Mouse (Mus musculus) neural tube, embryonic 11.5 days (tissue): ENCODE results near the gene Slc13a3. TPM values are rescaled to one million over a fixed set of nuclear protein-coding genes. Genes with fewer than 3 reads are reported as not detected.
"Not testable (repeated sequence)": the region's sequence is repeated elsewhere in the genome, so short reads cannot be mapped to it uniquely, and the experiment has no call there.

Experiments
- ATAC-seq: fragments of 200-750 bp; cut with Nextera tagmentation; 2 replicates; pipeline ENCODE4 v1.8.0; 2017; ENCODE audit warnings: moderate number of reproducible peaks, mild to moderate bottlenecking, moderate TSS enrichment, moderate library complexity; ENCODE audit not compliant: insufficient read depth, low FRiP score, low TSS enrichment
- DNase-seq: peaks from one replicate; pipeline ENCODE4 v3.0.0-alpha.2; 2015; ENCODE audit warnings: low spot score
- H3K27ac ChIP-seq: fragments of 300-500 bp; sonication (generic); 2 replicates; pipeline ENCODE4 v1.5.1; 2014; ENCODE audit warnings: low read depth, mild to moderate bottlenecking, low read length
- H3K27me3 ChIP-seq: fragments of 300-500 bp; sonication (generic); 2 replicates; pipeline ENCODE4 v1.6.1; 2014; ENCODE audit warnings: mild to moderate bottlenecking, low read length, mixed read lengths; ENCODE audit not compliant: control insufficient read depth, insufficient read depth
- H3K36me3 ChIP-seq: fragments of 300-500 bp; sonication (generic); 2 replicates; pipeline ENCODE4 v1.6.1; 2014; ENCODE audit warnings: mild to moderate bottlenecking, low read length, moderate library complexity, mixed read lengths; ENCODE audit not compliant: control insufficient read depth, insufficient read depth
- H3K4me1 ChIP-seq: fragments of 300-500 bp; sonication (generic); 2 replicates; pipeline ENCODE4 v1.6.1; 2014; ENCODE audit warnings: low read length, mixed read lengths; ENCODE audit not compliant: control insufficient read depth, insufficient read depth
- H3K4me2 ChIP-seq: fragments of 300-500 bp; sonication (generic); 2 replicates; pipeline ENCODE4 v1.6.1; 2014; ENCODE audit warnings: low read depth, mild to moderate bottlenecking, moderate library complexity
- H3K4me3 ChIP-seq: fragments of 300-500 bp; sonication (generic); 2 replicates; pipeline ENCODE4 v1.5.1; 2014; ENCODE audit warnings: low read depth, low read length
- H3K9ac ChIP-seq: fragments of 300-500 bp; sonication (generic); 2 replicates; pipeline ENCODE4 v1.6.1; 2014; ENCODE audit warnings: mild to moderate bottlenecking, low read length
- H3K9me3 ChIP-seq: fragments of 300-500 bp; sonication (generic); 2 replicates; pipeline ENCODE4 v1.6.1; 2016; ENCODE audit warnings: low read length; ENCODE audit not compliant: control insufficient read depth
- WGBS: fragments of 180-500 bp; shearing (Covaris S2); extraction: QIAGEN DNeasy Blood & Tissue Kit; methylation state at CpG from one replicate; pipeline ENCODE4 v1.1.7; 2014; 5-methylcytosine and 5-hydroxymethylcytosine counted together
- polyA plus RNA-seq: library from polyadenylated mRNA; unstranded; fragments of >200 nt; fragmentation: Nextera tagmentation; extraction: Ambion mirVana; gene quantifications from 2 replicates; pipeline ENCODE4 v1.2.1, GENCODE M21; 2014

Gene Slc13a3
- polyA plus RNA-seq = 0.23 and 0.24 TPM in 2 replicates

- DNase-seq = peak; percentile 26
- Histone ChIP-seq H3K9ac (peak within 1 kb of the TSS; percentile 29; the same call in 1 of the 2 replicates), H3K27me3 (peaks cover 19% of the 10 kb centered on the region), H3K9me3 (no peaks in the 10 kb centered on the region), H3K4me2 (peak within 1 kb of the TSS; percentile 41; the same call in 1 of the 2 replicates), H3K4me1 (0 out of 2 replicates have a peak, but pooled peaks cover 6% of the 10 kb centered on the region), H3K36me3 (no peaks in the 10 kb centered on the region), H3K27ac (no peak within 1 kb of the TSS), H3K4me3 (no peak within 1 kb of the TSS)
- ATAC-seq = no peak
- WGBS = 2% methylated on average over 33 of the region's 35 CpGs
These were observed at the start of gene Slc13a3 for GRCm38 (mm10) chr2:165473003-165473402. Gene Slc13a3 (minus strand): TSS chr2:165473230.

GRCm38 (mm10) chr2:165515178-165515728 lies 42.2 kb upstream of the Slc13a3 start:
- 94% methylated on average over 20 of the region's 20 CpGs for WGBS
- no peak for ATAC-seq

GRCm38 (mm10) chr2:165512870-165513600 lies 40.0 kb upstream of the Slc13a3 start:
- no peak overlapping the region for H3K4me3 ChIP-seq
- DNase-seq (peak; percentile 53), ATAC-seq (peak; percentile 53; the same call in 1 of the 2 replicates)
- H3K36me3 ChIP-seq = no peaks in the 10 kb centered on the region
- H3K27me3 ChIP-seq = no peaks in the 10 kb centered on the region
- H3K9me3 ChIP-seq = no peaks in the 10 kb centered on the region
- H3K27ac ChIP-seq = peak overlapping the region; percentile 64; the same call in 1 of the 2 replicates
- no peak overlapping the region for H3K9ac ChIP-seq
- peaks cover 13% of the 10 kb centered on the region for H3K4me1 ChIP-seq
- WGBS = 39% methylated on average over 11 of the region's 11 CpGs
- H3K4me2 ChIP-seq = no peak overlapping the region

More at GRCm38 (mm10) chr2:165515178-165515728, 42.2 kb upstream of the Slc13a3 start:
- H3K36me3 ChIP-seq = no peaks in the 10 kb centered on the region
- DNase-seq = no peak
- H3K27me3 ChIP-seq = no peaks in the 10 kb centered on the region
- H3K9me3 ChIP-seq = no peaks in the 10 kb centered on the region
- H3K27ac ChIP-seq = no peak overlapping the region
- H3K9ac ChIP-seq = no peak overlapping the region
- H3K4me1 ChIP-seq = peaks cover 13% of the 10 kb centered on the region
- H3K4me2 ChIP-seq = no peak overlapping the region
- H3K4me3 ChIP-seq = no peak overlapping the region

- Histone ChIP-seq H3K9me3 (no peaks in the 10 kb centered on the region), H3K9ac (no peak overlapping the region), H3K4me1 (peaks cover 13% of the 10 kb centered on the region), H3K4me2 (no peak overlapping the region), H3K4me3 (no peak overlapping the region), H3K36me3 (no peaks in the 10 kb centered on the region), H3K27me3 (no peaks in the 10 kb centered on the region), H3K27ac (0 out of 2 replicates have a peak overlapping the region, but pooled peaks have one; percentile 62)
- 19% methylated on average over 7 of the region's 7 CpGs for WGBS
- DNase-seq (no peak), ATAC-seq (peak; percentile 23; the same call in 1 of the 2 replicates)
These were observed 39.4 kb upstream of the Slc13a3 start for GRCm38 (mm10) chr2:165512426-165512825.

GRCm38 (mm10) chr2:165511530-165511929 lies 38.5 kb upstream of the Slc13a3 start:
- H3K27ac ChIP-seq, ATAC-seq, DNase-seq, H3K4me3 ChIP-seq, H3K9me3 ChIP-seq, H3K9ac ChIP-seq, H3K27me3 ChIP-seq, H3K36me3 ChIP-seq, H3K4me2 ChIP-seq: not testable (repeated sequence)
- H3K4me1 ChIP-seq = peaks cover 13% of the 10 kb centered on the region
- WGBS = 85% methylated on average over 4 of the region's 4 CpGs

- not testable (repeated sequence) for H3K9ac ChIP-seq, ATAC-seq, H3K4me3 ChIP-seq, H3K27ac ChIP-seq, H3K9me3 ChIP-seq, DNase-seq, H3K4me2 ChIP-seq, H3K36me3 ChIP-seq, H3K27me3 ChIP-seq
- H3K4me1 ChIP-seq = peaks cover 13% of the 10 kb centered on the region
- 44% methylated on average over 2 of the region's 2 CpGs for WGBS
These were observed 38.0 kb upstream of the Slc13a3 start for GRCm38 (mm10) chr2:165510914-165511458.

GRCm38 (mm10) chr2:165510466-165510865 lies 37.4 kb upstream of the Slc13a3 start:
- no peak overlapping the region for H3K4me2 ChIP-seq
- WGBS = 72% methylated on average over 5 of the region's 5 CpGs
- H3K9ac ChIP-seq = no peak overlapping the region
- no peak overlapping the region for H3K27ac ChIP-seq
- no peaks in the 10 kb centered on the region for H3K9me3 ChIP-seq
- H3K4me1 ChIP-seq = peaks cover 13% of the 10 kb centered on the region
- H3K36me3 ChIP-seq = no peaks in the 10 kb centered on the region
- DNase-seq = no peak
- ATAC-seq = no peak
- H3K27me3 ChIP-seq = no peaks in the 10 kb centered on the region
- no peak overlapping the region for H3K4me3 ChIP-seq

- Histone ChIP-seq H3K4me3 (no peak overlapping the region), H3K27ac (no peak overlapping the region), H3K27me3 (no peaks in the 10 kb centered on the region), H3K4me1 (peaks cover 13% of the 10 kb centered on the region), H3K4me2 (no peak overlapping the region), H3K9ac (no peak overlapping the region), H3K36me3 (no peaks in the 10 kb centered on the region), H3K9me3 (no peaks in the 10 kb centered on the region)
- ATAC-seq (no peak), DNase-seq (no peak)
- 81% methylated on average over 9 of the region's 9 CpGs for WGBS
These were observed 36.7 kb upstream of the Slc13a3 start for GRCm38 (mm10) chr2:165509686-165510085.
